Mouse (Mus musculus): ENCODE measurements around the gene Rnaseh2c.

DNA sequence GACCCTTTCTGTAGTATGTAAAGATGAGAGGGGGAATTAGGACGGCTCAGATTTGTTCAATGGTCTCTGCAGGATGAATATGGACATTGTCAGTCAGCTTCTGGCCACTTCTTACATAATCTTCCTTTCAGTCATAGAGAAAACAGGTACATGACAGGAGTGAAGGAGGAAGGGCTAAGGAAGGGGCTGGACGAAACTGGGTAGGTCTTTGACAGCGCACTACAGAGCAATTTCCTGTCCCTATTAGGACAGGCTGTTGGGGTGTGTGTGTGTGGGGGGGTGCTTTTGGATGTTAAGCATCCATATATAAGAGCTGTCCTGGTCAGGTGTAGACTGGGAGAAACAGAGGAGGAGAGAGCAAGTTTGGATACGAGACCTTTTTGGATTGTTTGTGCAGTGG, 2.4 kb upstream of the Rnaseh2c start:
- TF ChIP-seq EP300 (IDR thresholded peaks at IDR 0.05; ENCODE audit: insufficient read depth, low read depth, low read length) (no peak), POLR2A (IDR thresholded peaks at IDR 0.05; ENCODE audit: insufficient read depth, low read length) (no peak)
